Mouse (Mus musculus): Measurements from ENCODE around the gene Gcnt2. TPM values are rescaled to one million over a fixed set of nuclear protein-coding genes. Genes with fewer than 3 reads are reported as not detected.

Gene Gcnt2
- polyA plus RNA-seq, 1 experiment from 2014 or later = 2.5 TPM

DNA sequence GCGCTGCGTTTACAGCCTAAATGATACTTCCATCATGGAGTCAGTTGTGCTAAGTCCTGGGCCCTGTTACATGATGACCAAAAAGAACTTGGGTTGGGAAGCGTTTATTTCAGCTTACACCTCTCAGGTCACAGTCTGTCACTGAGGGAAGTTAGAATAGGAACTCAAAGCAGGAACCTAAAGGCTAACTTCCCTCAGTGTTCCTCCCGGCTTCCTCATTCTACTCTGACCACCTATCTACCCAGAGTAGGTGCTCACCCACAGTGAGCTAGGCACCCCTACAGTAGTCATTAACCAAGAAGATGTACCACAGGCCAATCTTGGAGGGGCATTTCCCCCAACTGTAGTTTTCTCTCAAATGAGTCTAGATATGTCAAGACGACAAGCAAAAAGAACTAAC is 15.4 kb upstream of the Gcnt2 start:
- H3K4me3 ChIP-seq (ENCODE audit: low read depth, low read length) = no peak overlapping the region
- H3K9ac ChIP-seq (replicated peaks) = no peak overlapping the region
- no peak overlapping the region for H3K27ac ChIP-seq (ENCODE audit: low read depth)
- H3K36me3 ChIP-seq (replicated peaks; ENCODE audit: insufficient read depth, low read length) = no peaks in the 10 kb centered on the region
- DNase-seq (no peak), ATAC-seq (no peak)
- 0 out of 2 replicates have a peak, but pooled peaks cover 2% of the 10 kb centered on the region for H3K4me1 ChIP-seq (ENCODE audit: insufficient read depth)
- no peak overlapping the region for H3K4me2 ChIP-seq (ENCODE audit: low read depth, low read length)
- no peaks in the 10 kb centered on the region for H3K27me3 ChIP-seq (ENCODE audit: insufficient read depth, low read length)
- TF ChIP-seq EP300 (IDR thresholded peaks at IDR 0.05; ENCODE audit: low read depth) = no peak
- WGBS (ENCODE audit: insufficient replicate concordance) = 68% methylated on average over 5 of the region's 5 CpGs
- H3K9me3 ChIP-seq (ENCODE audit: low read length) = no peaks in the 10 kb centered on the region

DNA sequence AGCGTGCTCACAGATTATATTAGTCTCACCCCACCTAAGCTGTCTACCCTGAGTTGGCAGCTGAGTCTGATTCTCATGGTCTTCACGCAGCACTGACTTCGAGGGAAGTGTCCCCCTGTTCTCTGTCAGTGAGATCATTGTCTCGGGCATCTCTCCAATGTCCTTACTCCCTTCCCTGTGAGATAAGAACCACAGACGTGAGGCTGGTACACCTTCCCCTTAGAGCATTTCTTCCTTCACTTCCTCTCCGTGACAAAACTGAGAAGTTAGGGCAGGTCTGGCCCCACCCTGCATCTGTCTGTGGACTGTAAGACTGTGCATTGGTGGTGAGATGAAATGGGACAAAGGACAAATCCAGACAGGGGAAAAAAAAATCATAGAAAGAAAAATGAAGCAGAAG is 13.6 kb upstream of the Gcnt2 start:
- Histone ChIP-seq H3K9me3 (ENCODE audit: low read length) (no peaks in the 10 kb centered on the region), H3K4me2 (ENCODE audit: low read depth, low read length) (no peak overlapping the region), H3K9ac (replicated peaks) (no peak overlapping the region), H3K36me3 (replicated peaks; ENCODE audit: insufficient read depth, low read length) (no peaks in the 10 kb centered on the region), H3K27ac (ENCODE audit: low read depth) (no peak overlapping the region), H3K4me3 (ENCODE audit: low read depth, low read length) (no peak overlapping the region), H3K4me1 (ENCODE audit: insufficient read depth) (0 out of 2 replicates have a peak, but pooled peaks cover 2% of the 10 kb centered on the region), H3K27me3 (ENCODE audit: insufficient read depth, low read length) (no peaks in the 10 kb centered on the region)
- 25% methylated on average over 6 of the region's 6 CpGs for WGBS (ENCODE audit: insufficient replicate concordance)
- no peak for ATAC-seq
- no peak for DNase-seq
- TF ChIP-seq CTCF (IDR thresholded peaks at IDR 0.05; ENCODE audit: low read depth) (no peak), EP300 (IDR thresholded peaks at IDR 0.05; ENCODE audit: low read depth) (no peak)

DNA sequence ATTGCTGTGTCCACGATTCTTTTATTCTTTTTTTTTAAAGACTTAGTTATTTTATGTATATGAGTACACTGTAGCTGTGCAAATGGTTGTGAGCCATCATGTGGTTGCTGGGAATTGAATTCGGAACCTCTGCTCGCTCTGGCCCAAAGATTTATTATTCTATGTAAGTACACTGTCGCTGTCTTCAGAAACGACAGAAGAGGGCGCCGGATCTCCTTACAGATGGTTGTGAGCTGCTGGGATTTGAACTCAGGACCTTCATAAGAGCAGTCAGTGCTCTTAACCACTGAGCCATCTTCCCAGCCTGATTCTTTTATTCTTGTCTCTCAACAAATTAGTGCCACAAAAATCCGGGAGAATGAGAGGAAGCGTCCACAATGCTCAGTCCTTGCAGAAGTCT is 13.2 kb upstream of the Gcnt2 start:
- WGBS (ENCODE audit: insufficient replicate concordance) = 50% methylated on average over 9 of the region's 9 CpGs
- TF ChIP-seq CTCF (IDR thresholded peaks at IDR 0.05; ENCODE audit: low read depth) (peak; percentile 43), EP300 (IDR thresholded peaks at IDR 0.05; ENCODE audit: low read depth) (no peak)
- Histone ChIP-seq H3K36me3 (replicated peaks; ENCODE audit: insufficient read depth, low read length) (no peaks in the 10 kb centered on the region), H3K4me2 (ENCODE audit: low read depth, low read length) (no peak overlapping the region), H3K9ac (replicated peaks) (no peak overlapping the region), H3K27ac (ENCODE audit: low read depth) (no peak overlapping the region), H3K9me3 (ENCODE audit: low read length) (no peaks in the 10 kb centered on the region), H3K27me3 (ENCODE audit: insufficient read depth, low read length) (no peaks in the 10 kb centered on the region), H3K4me3 (ENCODE audit: low read depth, low read length) (no peak overlapping the region), H3K4me1 (ENCODE audit: insufficient read depth) (0 out of 2 replicates have a peak, but pooled peaks cover 2% of the 10 kb centered on the region)
- DNase-seq (no peak), ATAC-seq (no peak)

DNA sequence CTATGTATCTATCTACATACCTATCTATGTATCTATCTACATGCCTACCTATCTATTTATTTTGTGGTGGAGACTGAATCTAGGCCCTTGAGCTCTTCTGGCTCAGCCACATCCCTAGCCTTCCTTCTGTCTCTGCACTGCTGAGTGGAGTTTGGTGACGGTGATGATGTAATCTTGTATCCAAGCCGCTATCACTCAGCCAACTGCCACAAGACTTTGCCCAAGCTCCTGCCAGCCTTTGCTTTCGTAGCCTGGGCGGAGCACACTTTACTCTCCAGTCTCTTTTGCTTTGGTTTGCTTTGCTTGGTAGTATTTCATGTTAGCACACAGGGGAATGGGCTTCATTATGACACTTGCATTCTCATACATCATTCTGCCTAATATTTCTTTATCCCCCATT is 11.7 kb upstream of the Gcnt2 start:
- WGBS (ENCODE audit: insufficient replicate concordance) = 28% methylated on average over 4 of the region's 4 CpGs

DNA sequence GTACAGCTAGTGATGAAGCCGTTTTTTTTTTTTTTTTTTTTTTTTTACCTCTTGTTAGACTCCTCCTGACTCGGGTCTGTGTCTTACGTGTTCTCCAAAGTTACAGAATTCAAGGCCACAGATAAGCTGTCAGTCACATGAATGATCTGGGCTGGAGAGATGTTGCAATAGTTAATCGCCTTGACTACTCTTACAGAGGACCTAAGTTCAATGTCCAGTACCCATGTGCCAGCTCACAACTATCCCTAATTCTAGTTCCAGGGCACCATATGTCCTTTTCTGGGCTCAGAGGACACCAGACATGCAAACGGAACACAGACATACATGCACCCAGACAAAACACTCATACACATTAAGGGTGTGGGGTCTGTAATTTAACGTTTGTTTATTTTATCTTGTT is 8.9 kb upstream of the Gcnt2 start:
- ATAC-seq = peak; percentile 40
- no peak overlapping the region; the same call in 1 of the 2 replicates for H3K27ac ChIP-seq (ENCODE audit: low read depth)

More for the DNA sequence above, 11.7 kb upstream of the Gcnt2 start:
- Histone ChIP-seq H3K9ac (replicated peaks) (no peak overlapping the region), H3K9me3 (ENCODE audit: low read length) (no peaks in the 10 kb centered on the region), H3K4me1 (ENCODE audit: insufficient read depth) (0 out of 2 replicates have a peak, but pooled peaks cover 2% of the 10 kb centered on the region), H3K27ac (ENCODE audit: low read depth) (no peak overlapping the region), H3K4me3 (ENCODE audit: low read depth, low read length) (no peak overlapping the region), H3K36me3 (replicated peaks; ENCODE audit: insufficient read depth, low read length) (no peaks in the 10 kb centered on the region), H3K27me3 (ENCODE audit: insufficient read depth, low read length) (no peaks in the 10 kb centered on the region), H3K4me2 (ENCODE audit: low read depth, low read length) (no peak overlapping the region)
- no peak for TF ChIP-seq CTCF (IDR thresholded peaks at IDR 0.05; ENCODE audit: low read depth)
- no peak for TF ChIP-seq EP300 (IDR thresholded peaks at IDR 0.05; ENCODE audit: low read depth)
- ATAC-seq = peak; percentile 49
- DNase-seq = no peak

DNA sequence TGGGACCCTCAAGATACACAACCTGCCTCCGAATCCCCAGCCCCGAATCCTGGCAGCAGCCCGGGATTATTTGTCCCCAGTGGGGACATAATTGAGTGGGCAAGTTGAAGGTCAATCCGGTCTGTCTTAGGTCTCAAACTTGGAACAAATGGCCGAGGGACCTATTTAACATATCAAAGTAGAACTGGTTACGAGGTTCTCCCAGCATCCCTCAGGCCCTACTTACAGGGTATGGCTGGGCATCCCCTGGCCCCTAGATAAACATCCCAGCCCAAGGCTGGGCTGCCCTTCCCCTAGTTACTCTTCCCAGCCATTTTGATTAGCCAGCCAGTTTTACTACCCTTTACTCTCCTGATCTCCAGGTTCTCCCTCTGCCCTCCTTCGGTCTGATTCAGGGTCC is 8.3 kb upstream of the Gcnt2 start:
- H3K27ac ChIP-seq (ENCODE audit: low read depth) = no peak overlapping the region; the same call in 1 of the 2 replicates

More for the DNA sequence above, 8.9 kb upstream of the Gcnt2 start:
- no peaks in the 10 kb centered on the region for H3K36me3 ChIP-seq (replicated peaks; ENCODE audit: insufficient read depth, low read length)
- H3K4me1 ChIP-seq (ENCODE audit: insufficient read depth) = 0 out of 2 replicates have a peak, but pooled peaks cover 10% of the 10 kb centered on the region
- H3K4me3 ChIP-seq (ENCODE audit: low read depth, low read length) = no peak overlapping the region
- WGBS (ENCODE audit: insufficient replicate concordance) = 55% methylated on average over 6 of the region's 6 CpGs
- H3K4me2 ChIP-seq (ENCODE audit: low read depth, low read length) = no peak overlapping the region
- no peak for DNase-seq
- H3K9ac ChIP-seq (replicated peaks) = no peak overlapping the region
- no peaks in the 10 kb centered on the region for H3K27me3 ChIP-seq (ENCODE audit: insufficient read depth, low read length)
- no peaks in the 10 kb centered on the region for H3K9me3 ChIP-seq (ENCODE audit: low read length)
- peak; percentile 42; the same call in 1 of the 2 replicates for TF ChIP-seq EP300 (IDR thresholded peaks at IDR 0.05; ENCODE audit: low read depth)
- no peak for TF ChIP-seq CTCF (IDR thresholded peaks at IDR 0.05; ENCODE audit: low read depth)

DNA sequence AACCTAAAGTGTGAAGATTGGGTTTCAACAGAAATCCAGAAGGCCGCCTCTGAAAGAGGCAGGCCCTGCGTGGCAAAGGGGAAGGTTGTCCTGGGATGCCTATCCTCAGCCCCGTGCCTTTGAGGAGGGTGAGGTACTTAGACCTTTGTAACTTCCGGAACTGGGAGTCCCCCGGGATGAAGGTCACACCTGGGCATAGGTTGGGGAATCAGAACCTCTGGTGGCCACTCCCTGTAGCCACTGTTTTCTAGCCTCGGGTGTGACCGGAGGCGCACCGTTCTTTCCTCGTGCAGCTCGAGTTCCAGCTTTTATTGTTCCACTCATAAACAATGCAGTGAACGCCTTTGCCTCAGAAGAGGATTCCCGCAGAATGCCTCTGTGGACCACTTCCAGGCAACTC is 7.6 kb upstream of the Gcnt2 start:
- Histone ChIP-seq H3K9ac (replicated peaks) (no peak overlapping the region), H3K27ac (ENCODE audit: low read depth) (no peak overlapping the region), H3K27me3 (ENCODE audit: insufficient read depth, low read length) (no peaks in the 10 kb centered on the region), H3K4me1 (ENCODE audit: insufficient read depth) (peaks cover 13% of the 10 kb centered on the region; the same call in 1 of the 2 replicates), H3K9me3 (ENCODE audit: low read length) (no peaks in the 10 kb centered on the region), H3K36me3 (replicated peaks; ENCODE audit: insufficient read depth, low read length) (no peaks in the 10 kb centered on the region), H3K4me2 (ENCODE audit: low read depth, low read length) (no peak overlapping the region), H3K4me3 (ENCODE audit: low read depth, low read length) (no peak overlapping the region)
- DNase-seq (no peak), ATAC-seq (no peak)
- 78% methylated on average over 13 of the region's 13 CpGs for WGBS (ENCODE audit: insufficient replicate concordance)
- TF ChIP-seq EP300 (IDR thresholded peaks at IDR 0.05; ENCODE audit: low read depth) (no peak), CTCF (IDR thresholded peaks at IDR 0.05; ENCODE audit: low read depth) (no peak)

More for the DNA sequence above, 8.3 kb upstream of the Gcnt2 start:
- H3K4me3 ChIP-seq (ENCODE audit: low read depth, low read length) = no peak overlapping the region
- 66% methylated on average over 7 of the region's 7 CpGs for WGBS (ENCODE audit: insufficient replicate concordance)
- no peak for DNase-seq
- H3K9ac ChIP-seq (replicated peaks) = no peak overlapping the region
- H3K4me1 ChIP-seq (ENCODE audit: insufficient read depth) = peaks cover 11% of the 10 kb centered on the region; the same call in 1 of the 2 replicates
- H3K4me2 ChIP-seq (ENCODE audit: low read depth, low read length) = no peak overlapping the region
- no peak for TF ChIP-seq CTCF (IDR thresholded peaks at IDR 0.05; ENCODE audit: low read depth)
- H3K9me3 ChIP-seq (ENCODE audit: low read length) = no peaks in the 10 kb centered on the region
- ATAC-seq = no peak
- no peaks in the 10 kb centered on the region for H3K27me3 ChIP-seq (ENCODE audit: insufficient read depth, low read length)
- no peaks in the 10 kb centered on the region for H3K36me3 ChIP-seq (replicated peaks; ENCODE audit: insufficient read depth, low read length)

All from liver, postnatal 0 days (tissue).